Mouse (Mus musculus) midbrain, embryonic 11.5 days (tissue): Measurements from ENCODE around the gene Zscan4e. TPM values are rescaled to one million over a fixed set of nuclear protein-coding genes. Genes with fewer than 3 reads are reported as not detected.
"Not testable (repeated sequence)": the region's sequence is repeated elsewhere in the genome, so short reads cannot be mapped to it uniquely, and the experiment has no call there.

Source experiments
- ATAC-seq: fragments of 200-750 bp; cut with Nextera tagmentation; 2 replicates; pipeline ENCODE4 v1.8.0; 2017; ENCODE audit warnings: moderate TSS enrichment, moderate library complexity; ENCODE audit not compliant: low FRiP score
- DNase-seq: peaks from one replicate; pipeline ENCODE4 v3.0.0; 2015; ENCODE audit warnings: low spot score; ENCODE audit errors: missing footprints
- H3K27ac ChIP-seq: fragments of 300-500 bp; sonication (generic); 2 replicates; pipeline ENCODE4 v1.5.1; 2014; ENCODE audit warnings: low read depth, low read length
- H3K27me3 ChIP-seq: fragments of 300-500 bp; sonication (generic); 2 replicates; pipeline ENCODE4 v1.6.1; 2014; ENCODE audit warnings: mild to moderate bottlenecking, low read length, moderate library complexity, mixed read lengths; ENCODE audit not compliant: control insufficient read depth, insufficient read depth
- H3K36me3 ChIP-seq: fragments of 300-500 bp; sonication (generic); 2 replicates; pipeline ENCODE4 v1.6.1; 2014; ENCODE audit warnings: mild to moderate bottlenecking, low read length, moderate library complexity, mixed read lengths; ENCODE audit not compliant: control insufficient read depth, insufficient read depth
- H3K4me1 ChIP-seq: fragments of 300-500 bp; sonication (generic); 2 replicates; pipeline ENCODE4 v1.6.1; 2014; ENCODE audit warnings: low read length; ENCODE audit not compliant: control insufficient read depth, insufficient read depth
- H3K4me2 ChIP-seq: fragments of 300-500 bp; sonication (generic); 2 replicates; pipeline ENCODE4 v1.6.1; 2014; ENCODE audit warnings: mild to moderate bottlenecking, moderate library complexity
- H3K4me3 ChIP-seq: fragments of 300-500 bp; sonication (generic); 2 replicates; pipeline ENCODE4 v1.5.1; 2014; ENCODE audit warnings: low read depth, low read length
- H3K9ac ChIP-seq: fragments of 300-500 bp; sonication (generic); 2 replicates; pipeline ENCODE4 v1.6.1; 2014; ENCODE audit warnings: low read length
- H3K9me3 ChIP-seq: fragments of 300-500 bp; sonication (generic); 2 replicates; pipeline ENCODE4 v1.6.1; 2016; ENCODE audit warnings: low read length; ENCODE audit not compliant: control insufficient read depth
- microRNA-seq: library from miRNA; unstranded; fragments of <30 nt; microRNA quantifications from one replicate; pipeline ENCODE4, GENCODE M21; 2017
- polyA plus RNA-seq: library from polyadenylated mRNA; unstranded; fragments of >200 nt; fragmentation: Nextera tagmentation; extraction: Ambion mirVana; gene quantifications from 2 replicates; pipeline ENCODE4 v1.2.1, GENCODE M21; 2014

Zscan4e gene
- polyA plus RNA-seq: not detected in 2 replicates

- H3K9me3 ChIP-seq, DNase-seq, H3K4me3 ChIP-seq, H3K4me2 ChIP-seq, ATAC-seq, H3K27me3 ChIP-seq, H3K27ac ChIP-seq, H3K9ac ChIP-seq, H3K36me3 ChIP-seq, H3K4me1 ChIP-seq: not testable (repeated sequence)
Measured at GRCm38 (mm10) chr7:11310582-11310981, at the start of gene Zscan4e. TSS of gene Zscan4e (minus strand) at chr7:11310682.

Small RNAs within 50 kb of the gene (microRNA-seq; reads per million reads assigned to microRNA genes)
- gene Gm23087 (not detected), gene Gm26248 (not detected)

Other genes starting within 250 kb of the Zscan4e start
- gene Zscan4-ps1, start 241.0 kb downstream of the Zscan4e start, polyA plus RNA-seq: not detected in 2 replicates
- gene Zscan4d, start 144.5 kb downstream of the Zscan4e start, polyA plus RNA-seq: not detected in 2 replicates
- gene Zscan4f, start 87.2 kb upstream of the Zscan4e start, polyA plus RNA-seq: not detected in 2 replicates
- not detected in 2 replicates for gene Zscan4-ps2, start 203.6 kb upstream of the Zscan4e start, polyA plus RNA-seq